Mouse (Mus musculus) mouse embryonic stem cell (cell line): ENCODE data around the gene Pla2g4c.

ENCODE experiments used
- in situ Hi-C, 2 experiments: fragments of 300-500 bp; cut with MboI; formaldehyde crosslinking; loops; 1 replicate in 1 of 2; 3 replicates in 1 of 2; pipeline ENCODE4 v1.14.3; 2019 to 2020; ENCODE audit warnings: low sequenced_read_pairs in 2 of 2, low pct_unique_long_range_greater_than_20kb in 1 of 2, mixed read lengths in 1 of 2; ENCODE audit not compliant: unreplicated experiment in 1 of 2

The Pla2g4c gene

DNA sequence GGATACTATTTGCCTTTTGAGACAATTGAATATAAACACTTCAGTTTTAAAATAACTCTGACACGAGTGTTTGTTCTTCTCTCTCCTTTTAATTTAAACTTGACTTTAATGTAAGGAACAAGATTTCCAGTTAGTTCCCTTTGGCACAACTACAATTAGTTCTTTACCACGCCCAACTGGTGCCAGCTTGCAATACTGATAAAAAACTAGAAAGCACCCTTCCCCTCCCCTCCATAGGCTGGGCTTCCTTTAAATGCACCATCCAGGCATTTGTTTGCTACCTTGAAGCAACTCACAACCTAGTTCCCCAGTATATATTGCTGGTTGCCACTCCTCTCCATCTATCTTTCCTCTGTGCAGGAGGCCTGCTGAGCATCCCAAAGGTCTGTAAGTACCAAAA is at the start of gene Pla2g4c:
Pla2g4c (plus strand) TSS at position 340 of the 400 bp plus-strand sequence.
- in situ Hi-C loops, result no loop called here

DNA sequence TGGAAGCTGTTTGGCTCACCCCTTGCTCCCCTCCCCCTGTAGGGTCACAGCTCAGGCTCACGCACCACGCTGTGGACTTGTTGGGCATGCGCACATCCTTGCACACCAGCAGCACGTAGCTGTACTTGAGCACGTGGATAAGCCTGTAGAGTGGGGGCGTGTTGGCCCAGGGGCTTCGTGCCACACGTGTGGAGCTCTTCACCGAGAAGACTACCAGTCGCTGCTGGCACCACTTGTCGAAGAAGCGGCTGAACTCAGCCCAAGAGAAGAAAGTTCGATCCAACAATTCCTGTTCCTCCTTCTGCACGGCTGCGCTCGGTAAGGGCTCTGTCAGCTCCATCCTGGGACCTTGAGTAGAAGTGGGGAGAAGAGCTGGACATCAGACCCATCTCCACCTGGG is 47.4 kb upstream of the Pla2g4c start, which contains the start of gene Lig1:
Lig1 (plus strand) TSS at position 203 of the 400 bp plus-strand sequence.
- in situ Hi-C loops, result loop anchor here (25.0 kb wide), 1 partner anchor 215 kb away; the partner anchor contains the start of gene Mzf1 (in 2 of the 2)

GRCm38 (mm10) chr7:13277833-13278232 is 46.6 kb upstream of the Pla2g4c start:
- in situ Hi-C loops, result loop anchor here (25.0 kb wide), 1 partner anchor 216 kb away; the partner anchor contains the start of gene Mzf1 (in 2 of the 2)

DNA sequence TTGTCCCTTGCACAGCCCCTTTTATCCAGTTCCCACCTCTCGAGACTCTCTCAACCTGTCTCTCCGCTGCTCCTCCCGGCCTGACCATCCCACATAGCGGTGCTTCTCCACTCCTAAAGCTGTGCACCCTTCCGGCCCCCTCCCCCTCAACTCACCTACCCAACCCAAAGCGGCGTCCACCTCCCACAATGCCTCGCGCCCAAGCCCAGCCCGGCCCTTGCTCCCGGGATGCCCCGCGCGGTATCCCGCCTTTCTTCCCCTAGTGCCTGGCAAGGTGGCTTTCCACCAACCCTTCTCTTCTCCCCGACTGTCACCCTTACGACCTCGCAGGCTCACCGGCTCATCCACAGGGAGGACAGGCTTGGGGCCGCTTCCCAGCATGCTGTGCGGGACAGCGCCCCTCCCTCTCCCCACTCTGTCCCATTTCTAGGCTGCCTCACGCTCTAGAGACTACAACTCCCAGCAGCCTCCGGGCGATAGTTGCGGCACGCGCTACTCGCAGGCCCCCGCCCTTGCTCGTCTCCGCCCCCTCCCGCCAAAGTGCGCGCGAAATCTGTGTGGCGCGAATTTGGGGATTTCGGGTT is 46.1 kb upstream of the Pla2g4c start, which contains the start of gene Zswim9:
Zswim9 (minus strand) TSS at position 414 of the 584 bp plus-strand sequence.
- in situ Hi-C loops, result loop anchor here (25.0 kb wide), 1 partner anchor 216 kb away; the partner anchor contains the start of gene Mzf1 (in 2 of the 2)

- in situ Hi-C loops, result loop anchor here (25.0 kb wide), 1 partner anchor 217 kb away; the partner anchor contains the start of gene Mzf1 (in 2 of the 2)
These were observed 45.5 kb upstream of the Pla2g4c start for GRCm38 (mm10) chr7:13278957-13279356.

- in situ Hi-C loops, result loop anchor here (25.0 kb wide), 1 partner anchor 226 kb away; the partner anchor contains the start of gene Mzf1 (in 2 of the 2)
These were observed 35.8 kb upstream of the Pla2g4c start for GRCm38 (mm10) chr7:13288621-13289020.

DNA sequence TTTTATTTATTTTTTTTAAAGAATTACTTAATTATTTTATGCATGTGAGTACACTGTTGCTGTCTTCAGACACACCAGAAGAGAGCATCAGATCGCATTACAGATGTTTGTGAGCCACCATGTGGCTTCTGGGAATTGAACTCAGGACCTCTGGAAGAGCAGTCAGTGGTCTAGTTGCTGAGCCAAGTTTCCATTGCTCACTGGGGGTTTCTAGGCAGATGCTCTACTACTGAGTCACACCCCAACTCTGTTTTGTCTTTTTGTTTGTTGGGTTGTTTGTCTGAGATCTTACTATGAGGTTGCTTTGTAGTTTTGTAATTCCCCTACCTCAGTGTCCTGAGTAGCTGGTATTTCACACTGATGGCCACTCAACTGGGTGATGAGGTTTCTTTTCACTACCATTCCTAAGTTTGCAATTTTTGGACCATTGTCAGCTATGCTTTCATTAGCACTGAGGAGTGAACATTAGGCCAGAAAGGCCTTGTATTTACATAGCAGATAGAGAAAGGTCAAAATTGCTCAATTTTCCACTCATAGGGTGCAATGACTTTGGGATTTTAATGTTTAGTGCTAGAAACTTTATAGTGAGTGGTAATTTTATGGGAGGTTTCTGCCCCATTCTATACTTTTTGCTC is 34.3 kb upstream of the Pla2g4c start:
- in situ Hi-C loops, result loop anchor here (25.0 kb wide), 1 partner anchor 228 kb away; the partner anchor contains the start of gene Mzf1 (in 2 of the 2)

- in situ Hi-C loops, result loop anchor here (25.0 kb wide), 1 partner anchor 229 kb away; the partner anchor contains the start of gene Mzf1 (in 2 of the 2)
These were observed 33.1 kb upstream of the Pla2g4c start for GRCm38 (mm10) chr7:13291370-13291769.

GRCm38 (mm10) chr7:13293878-13294855 is 30.3 kb upstream of the Pla2g4c start:
- in situ Hi-C loops, result loop anchor here (25.0 kb wide), 1 partner anchor 232 kb away; the partner anchor contains the start of gene Mzf1 (in 2 of the 2)

GRCm38 (mm10) chr7:13295256-13295655 is 29.2 kb upstream of the Pla2g4c start:
- in situ Hi-C loops, result loop anchor here (25.0 kb wide), 1 partner anchor 233 kb away; the partner anchor contains the start of gene Mzf1 (in 2 of the 2)

- in situ Hi-C loops, result loop anchor here (25.0 kb wide), 1 partner anchor 235 kb away; the partner anchor contains the start of gene Mzf1 (in 2 of the 2)
These were observed 26.8 kb upstream of the Pla2g4c start for GRCm38 (mm10) chr7:13297636-13298035.

DNA sequence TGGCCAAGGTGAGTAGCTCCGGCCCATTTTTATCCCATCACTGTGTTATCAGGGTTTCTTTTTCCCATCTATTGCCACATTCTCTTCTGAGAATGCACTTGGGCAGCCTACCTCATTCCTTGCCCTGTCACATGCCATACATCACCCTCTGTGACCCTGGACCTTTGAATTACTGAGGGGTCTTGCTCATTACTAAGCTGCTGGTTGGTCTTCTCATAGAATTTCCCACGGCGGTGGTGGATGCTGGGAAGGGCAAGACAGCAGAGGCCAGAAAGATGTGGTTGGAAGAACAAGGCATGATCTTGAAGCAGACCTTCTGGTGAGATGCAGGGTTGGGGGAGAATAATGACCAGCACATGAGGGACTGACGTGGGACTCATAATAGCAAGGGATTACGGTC is 25.6 kb upstream of the Pla2g4c start:
- in situ Hi-C loops, result loop anchor here (25.0 kb wide), 1 partner anchor 237 kb away; the partner anchor contains the start of gene Mzf1 (in 2 of the 2)

DNA sequence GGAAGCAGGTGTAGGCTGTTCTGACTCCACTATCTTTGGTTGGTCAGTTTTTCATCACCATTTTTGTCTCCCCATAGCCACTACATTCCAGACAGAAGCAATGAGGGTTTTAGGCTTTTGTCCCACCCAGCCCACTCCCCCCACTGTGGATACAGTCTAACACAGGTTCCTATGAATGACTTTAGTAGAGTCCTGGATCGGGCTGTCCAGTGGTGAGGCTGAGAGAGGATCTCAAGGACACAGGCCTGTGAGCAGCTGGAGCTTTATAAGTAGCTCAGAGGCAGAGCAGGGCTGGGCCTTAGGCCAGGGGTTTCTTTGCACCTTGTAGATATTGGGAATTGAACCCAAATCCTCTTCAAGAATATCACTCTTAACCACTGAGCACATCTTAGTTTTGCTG is 22.8 kb upstream of the Pla2g4c start:
- in situ Hi-C loops, result loop anchor here in 1 of 2 experiments (5.0 kb wide), 1 partner anchor 51 kb away; no protein-coding TSS in a partner anchor

- in situ Hi-C loops, result loop anchor here in 1 of 2 experiments (5.0 kb wide), 1 partner anchor 50 kb away; no protein-coding TSS in a partner anchor
These were observed 21.7 kb upstream of the Pla2g4c start for GRCm38 (mm10) chr7:13302780-13303179.

DNA sequence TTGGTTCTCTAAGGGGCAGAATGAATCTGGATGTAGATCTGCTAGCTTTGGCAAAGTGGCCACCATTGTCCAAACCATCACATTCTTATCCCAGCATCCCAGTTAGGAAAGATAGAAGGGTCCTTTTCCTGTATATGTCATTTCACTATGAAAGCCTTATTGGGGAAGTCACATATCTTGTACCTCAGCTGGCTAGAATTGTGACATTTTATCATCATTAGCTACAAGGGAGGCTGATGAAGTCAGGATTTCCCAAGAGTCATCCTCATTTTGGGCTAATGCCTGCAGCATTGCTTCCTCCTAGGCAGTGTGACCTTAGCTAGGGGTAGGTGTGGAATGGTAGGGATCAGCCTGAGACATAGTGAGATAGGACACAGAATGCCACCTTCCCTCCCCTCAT is 21.1 kb upstream of the Pla2g4c start:
- in situ Hi-C loops, result loop anchor here in 1 of 2 experiments (5.0 kb wide), 1 partner anchor 49 kb away; no protein-coding TSS in a partner anchor

- in situ Hi-C loops, result no loop called here
These were observed 15.0 kb upstream of the Pla2g4c start for GRCm38 (mm10) chr7:13309407-13309806.

DNA sequence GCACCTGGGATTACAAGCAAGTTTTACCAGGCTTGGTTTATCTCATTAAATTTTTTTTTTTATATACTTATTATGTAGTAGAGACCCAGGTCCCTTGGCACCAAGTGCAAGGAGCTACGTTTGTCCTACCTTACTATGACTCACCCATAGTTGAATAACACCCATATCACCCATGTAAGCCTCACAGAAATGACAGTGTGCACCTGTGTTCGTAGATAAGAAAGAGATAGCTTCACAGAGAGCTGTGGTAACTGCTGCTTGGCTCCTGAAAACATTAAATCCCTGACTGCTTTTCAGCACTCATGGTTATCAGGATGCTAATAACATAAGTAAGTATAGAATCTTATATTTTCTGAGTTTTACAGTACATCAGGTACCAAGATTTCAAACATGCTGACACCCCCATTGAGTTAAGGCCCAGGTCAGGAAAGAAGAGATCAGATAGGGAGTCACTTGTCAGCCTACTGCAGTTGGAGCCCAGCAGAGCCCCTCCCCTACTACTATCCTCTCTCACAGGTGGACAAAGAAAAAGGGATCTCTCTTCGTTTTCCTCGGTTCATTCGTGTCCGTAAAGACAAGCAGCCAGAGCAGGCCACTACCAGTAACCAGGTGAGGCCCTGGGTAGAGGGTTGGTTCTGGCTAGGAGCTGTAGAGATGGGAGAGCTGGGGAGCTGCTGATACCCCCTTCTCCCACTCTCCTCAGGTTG is 13.8 kb upstream of the Pla2g4c start:
- in situ Hi-C loops, result no loop called here
